Mouse (Mus musculus) cerebellum, adult 8-10 months (tissue): ENCODE measurements at regions not wholly inside any gene's neighbourhood (a gene's known extent, or its start where the extent isn't known, plus 50 kb on each side); places are given as distances from the start of the nearest gene placed in this dataset.
"Not testable (repeated sequence)": the region's sequence is repeated elsewhere in the genome, so short reads cannot be mapped to it uniquely, and the experiment has no call there.

Experiments used
- DNase-seq: peaks from one replicate; pipeline ENCODE4 v3.0.0; 2022

DNA sequence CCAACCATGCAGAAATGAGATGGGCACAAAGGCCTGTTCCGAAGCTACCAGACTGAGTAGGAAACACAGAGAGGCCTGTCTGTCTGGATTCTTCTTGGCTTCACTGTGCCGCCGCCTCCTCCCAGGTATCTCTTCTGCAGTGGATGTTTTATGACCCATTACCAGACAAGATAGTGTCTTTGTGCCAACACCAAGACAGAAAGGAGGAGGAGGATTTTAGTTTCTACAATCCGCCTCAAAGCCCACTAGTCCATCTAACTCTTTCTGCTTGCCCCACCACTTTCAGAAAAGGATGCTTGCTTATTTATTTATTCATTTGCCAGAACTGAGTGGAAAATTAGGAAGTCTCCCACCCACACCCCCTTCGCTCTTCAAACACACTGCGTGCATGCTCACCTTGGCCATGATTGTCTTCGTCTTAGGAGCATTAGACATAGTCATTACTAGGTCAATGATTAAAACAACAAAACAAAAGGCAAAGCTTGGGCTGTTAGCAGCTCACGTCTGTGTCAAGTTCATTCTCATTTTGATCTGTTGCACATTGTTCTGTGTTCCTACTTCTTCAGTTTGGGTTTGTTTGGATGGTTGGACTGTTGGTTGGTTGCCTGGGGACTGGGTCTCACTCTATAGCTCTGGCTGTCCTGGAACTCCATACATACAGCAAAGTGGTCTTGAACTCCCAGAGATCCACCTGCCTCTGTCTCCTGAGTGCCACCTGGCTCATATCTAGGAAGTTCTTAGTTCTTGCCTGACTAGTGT is 61.7 kb upstream of the Cpm start:
- DNase-seq, result no peak

DNA sequence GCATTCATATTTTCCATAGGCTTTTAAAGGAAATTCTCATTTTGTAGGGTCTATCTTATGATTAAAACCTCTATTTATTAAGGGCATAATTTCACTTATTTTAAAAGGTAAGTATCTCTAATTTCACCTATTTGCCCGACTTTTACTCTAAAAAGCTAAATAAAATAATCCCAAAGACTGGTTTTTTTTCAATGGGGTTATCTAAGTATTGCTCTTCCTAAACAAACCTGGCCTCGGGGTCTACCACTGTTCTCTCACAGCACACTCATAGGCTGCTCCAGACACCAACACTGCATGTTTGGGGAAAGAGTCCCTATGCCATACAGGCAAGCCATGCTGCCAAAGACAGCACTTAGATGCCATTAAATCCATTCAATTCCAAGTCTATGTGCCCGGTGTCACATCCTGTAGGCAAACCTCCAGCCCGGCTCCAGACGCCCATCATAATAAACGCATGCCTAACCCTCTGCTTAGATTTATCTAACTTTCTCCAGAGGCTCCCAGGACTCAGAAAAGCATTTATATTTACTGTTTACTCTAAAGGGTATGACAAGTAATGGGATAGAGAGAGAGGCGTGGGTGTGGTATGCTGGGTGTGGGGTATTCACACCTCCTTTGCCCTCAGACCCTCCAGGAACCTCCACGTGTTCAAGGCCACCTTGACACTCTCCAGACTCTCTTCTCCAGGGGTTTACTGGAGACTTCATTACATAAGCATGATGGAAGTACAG is 62.5 kb upstream of the Cpm start:
- no peak for DNase-seq

DNA sequence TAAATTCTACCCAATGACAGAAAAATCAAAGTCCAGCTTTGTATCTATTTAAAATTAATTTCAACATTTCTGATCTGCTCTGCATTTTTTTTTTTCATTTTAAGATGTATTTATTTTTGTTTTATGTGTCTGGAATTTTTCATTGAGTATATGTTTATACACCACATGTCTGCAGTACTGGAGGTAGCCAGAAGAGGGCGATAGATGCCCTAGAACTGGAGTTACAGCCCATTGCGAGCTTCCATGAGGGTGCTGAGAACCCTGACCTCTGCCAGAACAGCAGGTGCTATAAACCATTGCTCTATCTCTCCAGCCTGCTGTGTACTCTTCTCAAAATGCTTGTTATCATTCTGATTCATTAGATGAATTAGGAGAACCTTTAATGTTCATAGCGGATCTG is 63.1 kb upstream of the Cpm start:
- DNase-seq, result no peak

DNA sequence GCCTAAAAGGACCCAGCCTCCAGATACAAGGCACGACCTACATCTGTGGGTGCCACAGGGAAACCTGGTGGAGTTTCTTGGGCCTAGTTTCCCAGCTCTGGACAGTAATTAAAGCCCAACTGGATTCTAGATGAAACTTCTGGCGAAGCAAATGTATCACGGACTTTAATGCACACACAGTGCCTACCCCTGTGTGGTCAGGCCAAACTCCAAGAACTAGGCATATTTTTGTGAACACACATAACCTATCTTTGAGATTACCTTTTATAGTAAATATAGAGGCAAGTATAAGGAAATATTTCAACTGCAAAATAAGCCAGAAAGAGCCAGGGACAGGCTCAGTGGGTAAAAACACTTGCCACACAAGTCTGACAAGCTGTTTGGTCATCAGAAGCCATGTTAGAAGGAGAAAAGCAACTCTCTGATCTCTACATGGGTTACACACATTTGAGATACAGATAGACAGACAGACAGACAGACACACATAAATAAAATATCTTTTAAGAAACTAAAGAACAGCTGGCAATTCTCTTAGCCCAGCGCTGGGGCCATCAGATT is 63.7 kb upstream of the Cpm start:
- no peak for DNase-seq

DNA sequence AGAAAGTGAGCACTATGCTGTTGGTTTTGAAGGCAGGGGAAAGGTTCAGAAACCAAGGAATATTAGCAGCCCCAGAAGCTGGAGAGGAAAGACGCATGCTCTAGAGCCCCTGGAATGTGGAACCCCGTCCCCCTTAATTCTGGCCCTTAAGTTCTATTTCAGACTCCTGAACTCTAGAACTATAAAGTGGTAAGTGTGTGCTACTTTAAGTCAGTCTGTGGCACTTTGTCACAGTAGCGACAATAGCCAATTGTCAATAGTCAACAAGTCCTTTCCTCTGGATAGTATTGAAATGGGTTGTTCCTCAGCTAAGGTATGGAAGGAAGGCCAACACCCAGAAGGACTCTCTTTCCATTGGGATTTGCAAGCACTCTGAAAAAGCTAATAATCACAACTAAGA is 64.2 kb upstream of the Cpm start:
- DNase-seq, result no peak

DNA sequence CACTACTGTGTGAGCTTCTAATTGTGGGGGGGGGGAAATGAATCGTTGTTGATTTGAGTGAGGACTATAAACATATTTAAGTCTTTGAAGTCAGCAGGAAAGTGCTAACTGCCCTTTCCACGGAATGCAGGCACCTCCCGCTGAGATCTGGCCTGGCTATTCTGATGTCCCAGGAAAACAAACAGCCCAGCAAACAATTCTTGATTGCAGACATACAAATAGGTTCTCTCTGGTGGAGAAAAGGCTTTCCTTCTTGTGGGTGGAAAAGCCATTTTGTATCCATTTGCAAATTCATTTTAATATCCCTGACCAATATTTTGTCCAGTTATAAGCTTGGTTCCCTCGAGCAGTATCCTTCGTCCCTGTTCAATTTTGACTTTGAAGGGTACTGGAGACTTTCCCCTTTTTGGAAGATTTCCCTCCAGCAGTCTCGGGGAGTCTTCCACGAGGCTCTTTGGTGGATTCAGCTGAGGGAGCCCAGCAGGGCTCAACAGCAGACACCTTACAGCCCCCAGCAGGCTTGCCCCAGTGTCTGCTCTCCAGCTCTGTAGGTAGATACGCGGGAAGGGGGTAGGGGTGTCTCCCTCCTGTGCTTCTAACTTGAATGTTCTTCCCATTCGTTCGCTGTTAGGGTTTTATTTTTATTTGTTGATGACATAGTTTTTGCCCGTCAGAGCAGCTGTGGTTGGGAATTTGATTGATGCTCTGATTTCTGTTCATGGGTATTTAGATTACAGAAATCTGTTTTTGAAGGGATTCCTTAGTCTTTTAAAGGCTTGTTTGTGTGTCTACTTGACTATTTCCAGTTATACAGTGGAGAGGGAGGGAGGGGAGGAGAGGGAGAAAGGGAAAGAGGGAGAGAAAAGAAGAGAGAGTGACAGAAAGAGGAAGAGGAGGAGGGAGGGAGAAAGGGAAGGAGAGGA is 64.9 kb upstream of the Cpm start:
- no peak for DNase-seq

DNA sequence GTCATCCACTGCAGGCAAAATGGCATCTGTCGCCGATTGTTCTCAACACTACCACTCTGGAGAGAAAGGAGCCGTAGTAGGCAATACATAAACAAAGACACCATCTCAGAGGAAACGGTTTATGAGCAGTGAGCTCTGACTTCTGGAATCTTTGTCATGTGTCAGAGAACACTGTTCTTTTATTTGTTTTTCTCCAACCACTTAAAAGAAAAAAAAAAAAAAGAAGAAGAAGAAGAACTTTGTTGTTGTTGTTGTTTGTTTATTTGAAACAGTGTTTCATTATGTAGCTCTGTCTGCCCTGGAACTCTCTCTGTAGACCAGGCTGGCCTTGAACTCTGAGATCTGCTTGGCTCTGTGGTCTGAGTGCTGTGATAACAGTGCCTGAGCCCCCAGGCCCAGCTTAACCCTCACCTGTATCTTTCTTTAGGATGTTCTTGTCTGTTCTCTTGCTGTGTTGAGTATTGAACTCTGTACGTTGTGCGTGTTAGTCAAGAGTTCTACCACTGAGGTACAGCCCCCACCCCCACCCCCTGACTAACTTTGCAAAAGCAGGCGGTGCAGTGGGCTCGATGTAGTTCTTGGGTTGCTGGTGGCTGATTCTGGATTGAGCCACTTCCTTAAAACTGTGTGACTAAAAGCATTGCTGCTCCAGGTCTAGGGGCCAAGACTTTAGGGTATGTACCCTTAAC is 65.7 kb upstream of the Cpm start:
- DNase-seq, result no peak

DNA sequence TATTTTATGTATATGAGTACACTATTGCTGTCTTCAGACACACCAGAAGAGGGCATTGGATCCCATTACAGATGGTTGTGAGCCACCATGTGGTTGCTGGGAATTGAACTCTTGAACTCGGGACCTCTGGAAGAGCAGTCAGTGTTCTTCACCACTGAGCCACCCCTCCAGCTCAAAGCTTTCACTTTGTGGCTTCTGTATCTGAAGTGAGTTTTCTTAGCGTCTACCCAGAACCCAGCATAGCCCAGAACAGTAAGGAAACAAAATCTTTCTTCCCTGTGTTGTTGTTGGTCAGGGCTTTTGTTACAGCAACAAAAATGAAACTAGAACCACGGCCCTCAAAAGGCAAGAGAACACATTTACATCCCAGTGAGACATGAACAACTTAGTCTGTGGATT is 66.5 kb upstream of the Cpm start:
- not testable (repeated sequence) for DNase-seq

DNA sequence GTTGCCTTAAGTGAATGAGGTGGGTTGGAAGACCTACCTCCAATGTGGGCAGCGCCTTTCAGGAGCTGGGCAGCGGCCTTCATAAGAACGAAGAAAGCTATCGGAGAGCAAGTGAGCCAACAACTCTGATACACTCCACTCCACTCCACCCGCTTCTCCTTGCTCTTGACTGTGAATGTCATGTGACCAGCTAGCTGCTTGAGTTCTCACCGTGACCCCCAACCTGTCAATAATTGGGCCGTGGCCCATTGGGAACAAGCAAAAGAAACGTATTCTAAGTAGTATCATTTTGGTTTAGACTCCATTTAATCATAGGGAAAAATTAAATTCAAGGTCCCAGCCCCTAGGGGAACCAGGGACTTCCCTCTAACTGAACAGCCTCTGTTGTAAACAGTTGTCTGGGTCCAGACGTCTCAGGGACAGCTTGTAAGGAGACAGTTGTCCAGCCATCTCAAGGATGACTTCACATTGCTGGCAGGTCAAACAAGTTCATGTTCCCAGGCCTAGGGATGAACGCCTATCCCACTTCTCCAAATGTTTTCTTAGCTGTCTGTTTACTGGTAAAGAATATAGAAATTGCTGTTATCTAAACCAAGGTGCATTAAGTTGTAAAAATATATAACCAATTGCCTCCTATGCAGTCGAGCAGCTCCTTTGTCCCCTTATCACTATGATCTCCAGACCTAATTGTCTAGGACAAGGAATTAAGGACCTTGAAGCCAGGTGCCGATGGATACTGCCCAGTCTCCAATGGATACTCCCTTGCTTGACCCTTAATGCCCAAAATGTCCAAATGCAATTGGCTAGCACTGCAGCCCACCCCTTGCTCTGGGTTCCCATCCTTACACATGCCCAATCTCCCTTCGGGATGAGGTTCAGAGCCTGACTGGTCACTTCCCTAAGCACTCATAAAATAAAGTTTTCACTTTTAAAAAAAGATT is 67.1 kb upstream of the Cpm start:
- DNase-seq, result no peak

DNA sequence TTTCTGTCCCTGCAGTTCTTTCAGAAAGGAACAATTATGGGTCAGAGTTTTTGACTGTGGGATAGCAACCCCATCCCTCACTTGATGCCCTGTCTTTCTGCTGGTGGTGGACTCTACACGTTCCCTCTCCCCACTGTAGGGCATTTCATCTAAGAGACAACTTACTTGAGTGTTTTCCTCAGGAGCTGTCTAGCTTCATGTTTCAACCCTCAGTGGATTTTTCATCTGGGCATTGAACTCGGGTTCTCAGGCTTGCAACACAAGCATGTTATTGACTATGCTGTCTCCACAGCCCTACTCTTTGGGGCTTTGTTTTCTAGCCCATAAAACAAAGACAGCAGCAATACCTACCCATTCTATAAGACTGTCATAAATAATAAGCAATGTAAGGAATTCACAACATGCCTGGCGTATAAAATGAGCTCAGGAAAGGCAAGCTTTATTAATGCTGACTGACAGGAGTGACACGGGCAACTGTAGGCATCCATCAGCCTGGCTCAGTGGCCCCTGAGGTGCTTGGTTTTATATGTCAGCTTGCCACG is 68.0 kb upstream of the Cpm start:
- DNase-seq, result no peak

DNA sequence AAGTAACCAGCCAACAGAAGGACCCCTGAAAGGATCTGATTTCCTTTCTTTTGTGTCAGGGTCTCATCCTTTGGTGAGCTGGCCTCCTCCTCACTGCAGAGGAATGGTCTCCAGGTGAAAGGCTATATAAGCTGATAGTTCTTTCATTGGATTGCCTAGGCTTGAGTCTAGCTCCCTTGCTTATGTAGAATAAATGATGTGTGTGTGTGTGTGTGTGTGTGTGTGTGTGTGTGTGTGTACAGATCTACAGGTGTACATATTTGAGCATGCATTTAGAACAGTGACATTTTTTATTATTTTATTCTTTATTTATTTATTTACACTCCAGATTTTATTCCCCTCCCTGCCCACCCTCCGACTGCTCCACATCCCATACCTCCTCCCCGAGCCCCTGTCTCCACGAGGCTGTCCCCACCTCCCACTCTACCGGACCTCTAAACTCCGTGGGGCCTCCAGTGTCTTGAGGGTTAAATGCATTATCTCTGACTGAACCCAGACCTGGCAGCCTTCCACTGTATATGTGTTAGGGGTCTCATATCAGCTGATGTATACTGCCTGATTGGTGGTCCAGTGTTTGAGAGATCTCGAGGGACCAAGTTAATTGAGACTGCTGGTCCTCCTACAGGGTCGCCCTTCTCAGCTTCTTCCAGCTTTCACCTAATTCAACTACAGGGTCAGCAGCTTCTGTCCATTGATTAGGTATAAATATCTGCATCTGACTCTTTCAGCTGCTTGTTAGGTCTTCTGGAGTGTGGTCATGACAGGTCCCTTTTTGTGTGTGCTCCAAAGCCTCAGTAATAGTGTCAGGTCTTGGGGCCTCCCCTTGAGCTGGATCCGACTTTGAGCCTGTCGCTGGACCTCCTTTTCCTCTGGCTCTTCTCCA is 68.7 kb upstream of the Cpm start:
- no peak for DNase-seq

DNA sequence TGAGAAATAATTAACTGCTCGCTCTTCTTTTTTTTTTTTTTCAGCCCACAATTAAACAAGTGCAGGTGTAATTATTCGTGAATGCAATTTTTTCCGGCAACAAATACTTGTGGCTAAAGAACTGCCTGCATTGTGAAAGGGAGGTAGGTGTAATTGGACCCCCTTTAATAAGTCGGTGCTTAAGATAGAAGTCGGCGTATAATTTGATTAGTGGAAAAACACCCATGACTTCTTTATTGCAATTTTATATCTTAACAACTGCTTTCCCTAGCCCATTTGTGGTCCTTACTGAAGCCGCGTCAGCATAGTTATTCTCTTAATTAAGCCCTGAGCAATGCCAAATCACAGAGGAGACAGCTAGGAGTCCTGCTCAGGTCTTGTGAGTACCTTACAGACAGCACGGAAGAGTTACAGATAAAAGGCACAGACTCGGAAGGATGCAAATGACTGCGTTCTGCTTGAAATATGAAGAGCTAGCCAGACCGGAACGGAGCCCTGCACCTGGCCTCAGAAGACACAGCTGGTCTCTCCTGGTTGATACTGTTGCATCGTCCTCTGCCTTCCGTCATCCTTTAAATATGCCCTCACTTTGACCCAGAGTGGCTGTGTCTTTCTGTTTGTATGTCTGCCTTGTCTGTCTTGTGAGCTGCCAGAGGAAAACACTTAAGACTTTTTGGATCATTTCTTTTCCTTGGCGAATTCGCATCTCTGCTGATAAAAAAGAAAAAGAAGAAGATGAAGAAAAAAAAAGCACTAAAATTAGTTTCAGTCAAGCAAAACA is 69.5 kb upstream of the Cpm start:
- DNase-seq, result no peak

DNA sequence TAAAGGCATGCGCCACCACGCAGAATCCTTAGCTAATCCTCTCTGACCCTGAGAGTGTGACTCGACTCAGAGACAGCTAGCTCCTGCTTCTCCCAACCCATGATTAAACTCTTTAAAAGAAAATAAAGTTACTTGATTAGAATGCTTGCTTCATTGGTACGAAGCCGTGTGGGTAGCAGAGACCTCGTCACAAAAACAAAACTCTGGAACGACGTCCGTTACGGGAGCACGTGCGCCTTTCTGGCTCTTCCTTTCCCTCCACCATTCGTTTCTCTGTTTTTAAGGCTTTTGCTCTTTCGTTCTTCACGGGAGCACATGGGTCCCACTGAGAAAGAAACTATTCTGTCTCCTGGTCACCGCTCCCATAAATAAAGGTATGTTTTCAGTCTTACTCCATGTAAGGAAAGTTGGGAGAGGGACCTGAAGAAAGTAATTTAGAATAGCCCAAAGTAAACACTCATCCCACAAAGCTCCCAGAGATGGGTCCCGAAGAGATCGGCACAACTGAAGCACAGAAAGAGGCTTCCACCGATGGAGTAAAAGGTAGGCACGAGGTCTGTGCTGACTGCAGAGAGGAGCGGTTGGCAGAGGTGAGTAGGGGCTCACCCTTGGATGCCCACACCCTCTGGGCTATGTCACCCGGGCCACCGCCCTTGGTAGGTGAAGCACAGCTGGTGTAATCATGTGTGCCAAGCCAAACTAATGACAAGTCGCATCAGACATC is 70.2 kb upstream of the Cpm start:
- no peak for DNase-seq

DNA sequence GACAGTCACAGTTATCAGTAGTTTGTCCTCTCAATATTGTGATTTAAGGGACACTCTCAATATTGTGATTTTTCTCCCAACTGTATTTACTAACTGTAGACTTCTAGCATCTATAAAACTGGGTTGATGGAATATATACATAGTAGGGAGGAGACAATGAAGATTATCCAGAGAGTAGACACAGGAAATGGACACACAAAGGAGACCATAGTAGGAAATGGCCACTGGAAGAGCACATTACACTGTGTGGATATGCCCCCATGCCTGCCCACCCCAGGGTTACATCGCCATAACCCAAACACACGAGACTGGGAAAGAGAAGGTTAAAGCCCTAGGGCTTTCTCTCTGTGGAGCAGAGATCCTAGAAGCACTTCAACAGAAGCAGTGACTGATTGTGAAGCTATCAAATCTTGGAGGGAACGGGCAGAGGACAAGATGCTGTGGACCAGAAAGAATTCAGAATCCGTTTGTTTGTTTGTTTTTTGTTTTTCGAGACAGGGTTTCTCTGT is 71.0 kb upstream of the Cpm start:
- no peak for DNase-seq

DNA sequence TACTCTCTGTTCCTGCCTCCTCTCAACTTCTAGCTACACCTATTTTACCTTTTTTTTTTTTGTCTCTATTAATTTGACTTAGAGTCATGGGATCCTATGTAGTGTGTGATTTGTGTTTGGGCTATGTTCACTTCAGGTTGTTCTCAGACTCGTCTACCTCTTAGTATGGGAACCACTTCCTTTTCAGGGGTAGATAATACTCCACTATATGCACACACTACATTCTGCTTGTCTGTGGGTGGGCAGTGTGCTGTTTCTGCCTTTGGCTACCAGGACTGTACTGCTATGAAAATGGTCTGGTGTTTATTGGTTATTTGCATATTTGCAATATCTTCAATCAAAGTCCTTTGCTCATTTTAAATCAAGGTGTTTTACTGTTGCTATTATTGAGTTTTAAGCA is 71.6 kb upstream of the Cpm start:
- DNase-seq, result no peak

DNA sequence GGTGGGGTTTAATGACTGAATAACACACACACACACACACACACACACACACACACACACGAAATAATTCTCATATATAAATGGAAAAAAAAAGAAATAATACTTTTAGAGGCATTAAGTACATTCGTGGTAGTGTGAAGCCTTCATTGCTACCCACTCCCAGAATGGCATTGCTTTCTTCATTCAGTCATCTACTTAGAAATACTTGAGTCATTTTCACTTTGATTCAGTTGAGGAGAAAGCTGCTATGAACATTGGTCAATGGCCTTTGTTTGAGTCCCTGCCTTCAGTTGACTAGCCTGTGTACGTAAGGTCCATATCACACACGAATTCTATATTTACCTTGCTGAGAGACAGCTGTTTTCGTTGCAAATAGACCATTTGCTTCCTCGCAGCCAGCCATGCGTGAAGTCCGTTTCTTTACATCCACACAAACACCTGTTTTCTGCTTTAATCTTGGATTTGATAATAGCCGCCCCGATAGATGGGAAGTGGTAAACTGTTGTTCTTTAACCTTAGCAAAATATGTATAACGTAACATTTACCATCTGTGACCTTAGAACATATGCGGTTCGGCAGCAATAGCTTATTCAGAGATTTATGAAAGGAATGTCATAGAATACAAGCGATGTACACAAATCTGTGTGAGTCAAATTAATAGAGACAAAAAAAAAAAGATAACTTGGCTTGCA is 72.3 kb upstream of the Cpm start:
- no peak for DNase-seq

DNA sequence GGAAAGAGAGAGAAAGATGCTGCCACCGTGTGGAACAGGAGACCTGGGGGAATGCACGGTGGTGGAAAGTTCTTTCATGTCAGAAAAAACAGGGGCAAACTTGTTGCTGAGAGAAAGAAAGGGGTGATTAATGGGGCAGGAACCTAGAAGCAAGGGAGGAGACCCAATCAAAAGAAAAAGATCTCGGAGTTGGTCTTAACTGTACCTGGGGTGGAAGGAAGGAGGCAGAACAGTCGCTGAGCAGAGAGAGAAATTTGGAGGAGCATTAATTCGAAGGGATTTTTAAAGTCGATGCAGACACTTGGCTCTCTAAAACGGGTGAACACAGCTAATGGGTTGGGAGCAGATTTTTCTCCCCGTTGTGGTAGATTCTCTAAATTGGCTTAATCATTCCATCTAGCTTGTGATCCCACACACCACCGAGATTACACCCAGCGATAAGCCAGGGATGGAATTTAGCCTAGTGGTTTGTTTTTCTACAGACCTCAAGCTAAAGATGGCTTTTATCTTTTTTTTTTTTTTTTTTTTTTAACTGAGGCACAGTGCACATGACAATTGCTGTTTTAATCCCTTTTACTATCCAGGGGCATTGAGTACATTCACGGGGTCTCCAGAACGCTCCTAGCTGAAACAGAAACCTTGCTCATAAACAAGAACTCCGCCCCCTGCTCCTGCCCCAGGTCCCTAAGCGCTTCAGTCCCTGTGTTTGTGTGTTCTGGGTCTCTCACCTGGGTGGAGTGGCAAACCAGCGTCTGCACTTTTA is 73.1 kb upstream of the Cpm start:
- no peak for DNase-seq
